Mouse (Mus musculus) stomach, embryonic 14.5 days (tissue): ENCODE results near the gene Xxylt1. TPM values are rescaled to one million over a fixed set of nuclear protein-coding genes. Genes with fewer than 3 reads are reported as not detected.

Source experiments
- ATAC-seq: fragments of 200-750 bp; cut with Nextera tagmentation; 2 replicates; pipeline ENCODE4 v1.8.0; 2017; ENCODE audit warnings: low read depth, moderate TSS enrichment; ENCODE audit not compliant: insufficient number of reproducible peaks, insufficient read depth, low FRiP score
- H3K27ac ChIP-seq: fragments of 300-500 bp; sonication (generic); 2 replicates; pipeline ENCODE4 v1.5.1; 2014; ENCODE audit warnings: mild to moderate bottlenecking, low read length, moderate library complexity, mixed read lengths
- H3K27me3 ChIP-seq: fragments of 300-500 bp; sonication (generic); 2 replicates; pipeline ENCODE4 v1.6.1; 2014; ENCODE audit warnings: low read length, control low read depth, mixed read lengths; ENCODE audit not compliant: control insufficient read depth, insufficient read depth
- H3K36me3 ChIP-seq: fragments of 300-500 bp; sonication (generic); 2 replicates; pipeline ENCODE4 v1.6.1; 2014; ENCODE audit warnings: mild to moderate bottlenecking, control low read depth, low read length, moderate library complexity, mixed read lengths; ENCODE audit not compliant: control insufficient read depth, insufficient read depth
- H3K4me1 ChIP-seq: fragments of 300-500 bp; sonication (generic); 2 replicates; pipeline ENCODE4 v1.6.1; 2014; ENCODE audit warnings: low read length, control low read depth, mixed read lengths; ENCODE audit not compliant: control insufficient read depth, insufficient read depth
- H3K4me2 ChIP-seq: fragments of 300-500 bp; sonication (generic); replicated peaks from 2 replicates; pipeline ENCODE4 v1.6.1; 2014; ENCODE audit warnings: low read depth, low read length, control low read depth
- H3K4me3 ChIP-seq: fragments of 300-500 bp; sonication (generic); 2 replicates; pipeline ENCODE4 v1.5.1; 2014; ENCODE audit warnings: low read depth, low read length, control low read depth
- H3K9ac ChIP-seq: fragments of 300-500 bp; sonication (generic); replicated peaks from 2 replicates; pipeline ENCODE4 v1.6.1; 2014; ENCODE audit warnings: low read depth, mild to moderate bottlenecking, control low read depth, low read length, moderate library complexity, mixed read lengths
- H3K9me3 ChIP-seq: fragments of 300-500 bp; sonication (generic); 2 replicates; pipeline ENCODE4 v1.6.1; 2016; ENCODE audit warnings: low read depth, low read length, control low read depth; ENCODE audit not compliant: control insufficient read depth
- WGBS: fragments of 180-500 bp; shearing (Covaris S2); extraction: QIAGEN DNeasy Blood & Tissue Kit; methylation state at CpG from one replicate; pipeline ENCODE4 v1.1.7; 2014; 5-methylcytosine and 5-hydroxymethylcytosine counted together
- polyA plus RNA-seq: library from polyadenylated mRNA; unstranded; fragments of >200 nt; fragmentation: Nextera tagmentation; extraction: Ambion mirVana; gene quantifications from 2 replicates; pipeline ENCODE4 v1.2.1, GENCODE M21; 2014

Gene Xxylt1
- polyA plus RNA-seq, 1 experiment from 2014 or later = 17.2 TPM

- no peak for ATAC-seq
- H3K27me3 ChIP-seq = no peaks in the 10 kb centered on the region
- no peaks in the 10 kb centered on the region for H3K9me3 ChIP-seq
- H3K4me2 ChIP-seq = no peak overlapping the region
- 0 out of 2 replicates have a peak, but pooled peaks cover 5% of the 10 kb centered on the region for H3K4me1 ChIP-seq
- no peaks in the 10 kb centered on the region for H3K36me3 ChIP-seq
- no peak overlapping the region for H3K27ac ChIP-seq
- H3K4me3 ChIP-seq = no peak overlapping the region
- no peak overlapping the region for H3K9ac ChIP-seq
- WGBS = 92% methylated on average over 4 of the region's 4 CpGs
Measured at GRCm38 (mm10) chr16:31059730-31060129, 21.5 kb downstream of the Xxylt1 start.

- H3K27ac ChIP-seq = no peak overlapping the region
- WGBS = 63% methylated on average over 6 of the region's 6 CpGs
Measured at GRCm38 (mm10) chr16:31052812-31053211, 28.4 kb downstream of the Xxylt1 start.

GRCm38 (mm10) chr16:31052177-31052726 is 29.0 kb downstream of the Xxylt1 start:
- Histone ChIP-seq H3K9ac (no peak overlapping the region), H3K4me3 (no peak overlapping the region), H3K36me3 (no peaks in the 10 kb centered on the region), H3K9me3 (no peaks in the 10 kb centered on the region), H3K27me3 (no peaks in the 10 kb centered on the region), H3K4me2 (no peak overlapping the region), H3K4me1 (no peaks in the 10 kb centered on the region; the same call in 1 of the 2 replicates), H3K27ac (no peak overlapping the region)
- WGBS = 67% methylated on average over 7 of the region's 7 CpGs
- no peak for ATAC-seq

More at GRCm38 (mm10) chr16:31052812-31053211, 28.4 kb downstream of the Xxylt1 start:
- Histone ChIP-seq H3K27me3 (no peaks in the 10 kb centered on the region), H3K9me3 (no peaks in the 10 kb centered on the region), H3K4me2 (no peak overlapping the region), H3K4me1 (no peaks in the 10 kb centered on the region; the same call in 1 of the 2 replicates), H3K4me3 (no peak overlapping the region), H3K36me3 (no peaks in the 10 kb centered on the region), H3K9ac (no peak overlapping the region)
- no peak for ATAC-seq

GRCm38 (mm10) chr16:31050701-31051100 is 30.5 kb downstream of the Xxylt1 start:
- no peak for ATAC-seq
- no peak overlapping the region for H3K9ac ChIP-seq
- WGBS = 81% methylated on average over 7 of the region's 7 CpGs
- H3K4me1 ChIP-seq = peaks cover 9% of the 10 kb centered on the region
- no peak overlapping the region for H3K4me2 ChIP-seq
- no peak overlapping the region for H3K4me3 ChIP-seq
- H3K9me3 ChIP-seq = no peaks in the 10 kb centered on the region
- no peaks in the 10 kb centered on the region for H3K27me3 ChIP-seq
- no peak overlapping the region for H3K27ac ChIP-seq
- H3K36me3 ChIP-seq = no peaks in the 10 kb centered on the region

GRCm38 (mm10) chr16:31048194-31048593 is 33.0 kb downstream of the Xxylt1 start:
- Histone ChIP-seq H3K9me3 (no peaks in the 10 kb centered on the region), H3K27ac (no peak overlapping the region), H3K9ac (no peak overlapping the region), H3K4me1 (peaks cover 9% of the 10 kb centered on the region), H3K4me3 (no peak overlapping the region), H3K4me2 (no peak overlapping the region), H3K27me3 (no peaks in the 10 kb centered on the region), H3K36me3 (no peaks in the 10 kb centered on the region)
- WGBS = 80% methylated on average over 6 of the region's 6 CpGs
- no peak for ATAC-seq

GRCm38 (mm10) chr16:31047186-31047898 is 33.9 kb downstream of the Xxylt1 start:
- no peak overlapping the region for H3K9ac ChIP-seq
- H3K4me3 ChIP-seq = no peak overlapping the region
- H3K9me3 ChIP-seq = no peaks in the 10 kb centered on the region
- no peak overlapping the region for H3K4me2 ChIP-seq
- WGBS = 75% methylated on average over 10 of the region's 10 CpGs
- ATAC-seq = no peak
- no peaks in the 10 kb centered on the region for H3K27me3 ChIP-seq
- peaks cover 9% of the 10 kb centered on the region for H3K4me1 ChIP-seq
- H3K27ac ChIP-seq = no peak overlapping the region
- no peaks in the 10 kb centered on the region for H3K36me3 ChIP-seq

GRCm38 (mm10) chr16:31046217-31046659 is 35.0 kb downstream of the Xxylt1 start:
- no peaks in the 10 kb centered on the region for H3K36me3 ChIP-seq
- no peaks in the 10 kb centered on the region for H3K9me3 ChIP-seq
- H3K4me1 ChIP-seq = peaks cover 9% of the 10 kb centered on the region
- H3K27me3 ChIP-seq = no peaks in the 10 kb centered on the region
- no peak overlapping the region for H3K9ac ChIP-seq
- 38% methylated on average over 14 of the region's 14 CpGs for WGBS
- no peak overlapping the region for H3K27ac ChIP-seq
- no peak overlapping the region for H3K4me3 ChIP-seq
- ATAC-seq = no peak
- H3K4me2 ChIP-seq = no peak overlapping the region

GRCm38 (mm10) chr16:31045211-31045610 is 36.0 kb downstream of the Xxylt1 start:
- Histone ChIP-seq H3K27ac (no peak overlapping the region), H3K9me3 (no peaks in the 10 kb centered on the region), H3K4me2 (no peak overlapping the region), H3K27me3 (no peaks in the 10 kb centered on the region), H3K4me3 (no peak overlapping the region), H3K4me1 (peaks cover 10% of the 10 kb centered on the region), H3K36me3 (no peaks in the 10 kb centered on the region), H3K9ac (no peak overlapping the region)
- no peak for ATAC-seq
- 64% methylated on average over 5 of the region's 5 CpGs for WGBS
